Mouse (Mus musculus): ENCODE measurements around the gene Slain1. TPM values are rescaled to one million over a fixed set of nuclear protein-coding genes. Genes with fewer than 3 reads are reported as not detected.

Gene Slain1
- polyA plus RNA-seq, 1 experiment from 2014 or later = 23.5 TPM

- no peak for ATAC-seq
Observed at GRCm38 (mm10) chr14:103723314-103723713, 73.3 kb downstream of the Slain1 start.

GRCm38 (mm10) chr14:103723841-103724240 is 73.8 kb downstream of the Slain1 start:
- Histone ChIP-seq H3K27ac (ENCODE audit: low read depth, low read length) (no peak overlapping the region), H3K9me3 (replicated peaks; ENCODE audit: control insufficient read depth, low read length) (no peaks in the 10 kb centered on the region), H3K4me2 (ENCODE audit: low read length) (no peak overlapping the region), H3K4me1 (ENCODE audit: control insufficient read depth, insufficient read depth, low read length) (0 out of 2 replicates have a peak, but pooled peaks cover 4% of the 10 kb centered on the region), H3K9ac (ENCODE audit: low read length) (no peak overlapping the region), H3K27me3 (replicated peaks; ENCODE audit: control insufficient read depth, insufficient read depth, low read length) (no peaks in the 10 kb centered on the region), H3K4me3 (ENCODE audit: low read depth, low read length) (no peak overlapping the region), H3K36me3 (ENCODE audit: control insufficient read depth, insufficient read depth, low read length) (no peaks in the 10 kb centered on the region)
- no peak for ATAC-seq
- 84% methylated on average over 4 of the region's 4 CpGs for WGBS
- DNase-seq (ENCODE audit: low spot score) = no peak

More at GRCm38 (mm10) chr14:103723314-103723713, 73.3 kb downstream of the Slain1 start:
- Histone ChIP-seq H3K4me3 (ENCODE audit: low read depth, low read length) (no peak overlapping the region), H3K27me3 (replicated peaks; ENCODE audit: control insufficient read depth, insufficient read depth, low read length) (no peaks in the 10 kb centered on the region), H3K27ac (ENCODE audit: low read depth, low read length) (no peak overlapping the region), H3K36me3 (ENCODE audit: control insufficient read depth, insufficient read depth, low read length) (no peaks in the 10 kb centered on the region), H3K9ac (ENCODE audit: low read length) (no peak overlapping the region), H3K4me1 (ENCODE audit: control insufficient read depth, insufficient read depth, low read length) (0 out of 2 replicates have a peak, but pooled peaks cover 4% of the 10 kb centered on the region), H3K4me2 (ENCODE audit: low read length) (no peak overlapping the region), H3K9me3 (replicated peaks; ENCODE audit: control insufficient read depth, low read length) (no peaks in the 10 kb centered on the region)
- 83% methylated on average over 9 of the region's 9 CpGs for WGBS
- no peak for DNase-seq (ENCODE audit: low spot score)

- WGBS = 90% methylated on average over 8 of the region's 8 CpGs
- ATAC-seq (no peak), DNase-seq (ENCODE audit: low spot score) (no peak)
- H3K9ac ChIP-seq (ENCODE audit: low read length) = no peak overlapping the region
- no peak overlapping the region for H3K27ac ChIP-seq (ENCODE audit: low read depth, low read length)
- H3K4me2 ChIP-seq (ENCODE audit: low read length) = no peak overlapping the region
- H3K36me3 ChIP-seq (ENCODE audit: control insufficient read depth, insufficient read depth, low read length) = no peaks in the 10 kb centered on the region
- no peaks in the 10 kb centered on the region; the same call in 1 of the 2 replicates for H3K4me1 ChIP-seq (ENCODE audit: control insufficient read depth, insufficient read depth, low read length)
- H3K27me3 ChIP-seq (replicated peaks; ENCODE audit: control insufficient read depth, insufficient read depth, low read length) = no peaks in the 10 kb centered on the region
- no peaks in the 10 kb centered on the region for H3K9me3 ChIP-seq (replicated peaks; ENCODE audit: control insufficient read depth, low read length)
- H3K4me3 ChIP-seq (ENCODE audit: low read depth, low read length) = no peak overlapping the region
Observed at GRCm38 (mm10) chr14:103728506-103728905, 78.5 kb downstream of the Slain1 start.

GRCm38 (mm10) chr14:103728951-103729725 is 79.1 kb downstream of the Slain1 start:
- 82% methylated on average over 23 of the region's 23 CpGs for WGBS
- ATAC-seq = no peak
- no peak for DNase-seq (ENCODE audit: low spot score)
- no peak overlapping the region for H3K9ac ChIP-seq (ENCODE audit: low read length)
- H3K4me2 ChIP-seq (ENCODE audit: low read length) = no peak overlapping the region
- H3K27ac ChIP-seq (ENCODE audit: low read depth, low read length) = peak overlapping the region; percentile 5; the same call in 1 of the 2 replicates
- no peak overlapping the region for H3K4me3 ChIP-seq (ENCODE audit: low read depth, low read length)
- no peaks in the 10 kb centered on the region; the same call in 1 of the 2 replicates for H3K4me1 ChIP-seq (ENCODE audit: control insufficient read depth, insufficient read depth, low read length)
- no peaks in the 10 kb centered on the region for H3K9me3 ChIP-seq (replicated peaks; ENCODE audit: control insufficient read depth, low read length)
- no peaks in the 10 kb centered on the region for H3K27me3 ChIP-seq (replicated peaks; ENCODE audit: control insufficient read depth, insufficient read depth, low read length)
- no peaks in the 10 kb centered on the region for H3K36me3 ChIP-seq (ENCODE audit: control insufficient read depth, insufficient read depth, low read length)

GRCm38 (mm10) chr14:103729760-103730367 is 79.8 kb downstream of the Slain1 start:
- Histone ChIP-seq H3K9me3 (replicated peaks; ENCODE audit: control insufficient read depth, low read length) (no peaks in the 10 kb centered on the region), H3K36me3 (ENCODE audit: control insufficient read depth, insufficient read depth, low read length) (no peaks in the 10 kb centered on the region), H3K4me1 (ENCODE audit: control insufficient read depth, insufficient read depth, low read length) (no peaks in the 10 kb centered on the region; the same call in 1 of the 2 replicates), H3K9ac (ENCODE audit: low read length) (no peak overlapping the region), H3K4me2 (ENCODE audit: low read length) (no peak overlapping the region), H3K4me3 (ENCODE audit: low read depth, low read length) (no peak overlapping the region), H3K27me3 (replicated peaks; ENCODE audit: control insufficient read depth, insufficient read depth, low read length) (no peaks in the 10 kb centered on the region), H3K27ac (ENCODE audit: low read depth, low read length) (peak overlapping the region; percentile 9; the same call in 1 of the 2 replicates)
- DNase-seq (ENCODE audit: low spot score) (peak; percentile 72), ATAC-seq (peak; percentile 69)
- 42% methylated on average over 11 of the region's 11 CpGs for WGBS

- 26% methylated on average over 1 of the region's 1 CpGs for WGBS
- H3K36me3 ChIP-seq (ENCODE audit: control insufficient read depth, insufficient read depth, low read length) = no peaks in the 10 kb centered on the region
Observed at GRCm38 (mm10) chr14:103732626-103733025, 82.6 kb downstream of the Slain1 start.

GRCm38 (mm10) chr14:103741216-103741615 is 91.2 kb downstream of the Slain1 start:
- H3K36me3 ChIP-seq (ENCODE audit: control insufficient read depth, insufficient read depth, low read length) = no peaks in the 10 kb centered on the region
- H3K4me3 ChIP-seq (ENCODE audit: low read depth, low read length) = no peak overlapping the region
- no peak for DNase-seq (ENCODE audit: low spot score)
- ATAC-seq = no peak
- H3K9me3 ChIP-seq (replicated peaks; ENCODE audit: control insufficient read depth, low read length) = no peaks in the 10 kb centered on the region
- no peak overlapping the region for H3K4me2 ChIP-seq (ENCODE audit: low read length)
- no peaks in the 10 kb centered on the region for H3K4me1 ChIP-seq (ENCODE audit: control insufficient read depth, insufficient read depth, low read length)
- no peak overlapping the region for H3K27ac ChIP-seq (ENCODE audit: low read depth, low read length)
- 88% methylated on average over 7 of the region's 7 CpGs for WGBS
- H3K27me3 ChIP-seq (replicated peaks; ENCODE audit: control insufficient read depth, insufficient read depth, low read length) = no peaks in the 10 kb centered on the region
- H3K9ac ChIP-seq (ENCODE audit: low read length) = no peak overlapping the region

More at GRCm38 (mm10) chr14:103732626-103733025, 82.6 kb downstream of the Slain1 start:
- Histone ChIP-seq H3K27me3 (replicated peaks; ENCODE audit: control insufficient read depth, insufficient read depth, low read length) (no peaks in the 10 kb centered on the region), H3K4me3 (ENCODE audit: low read depth, low read length) (no peak overlapping the region), H3K9me3 (replicated peaks; ENCODE audit: control insufficient read depth, low read length) (no peaks in the 10 kb centered on the region), H3K4me2 (ENCODE audit: low read length) (no peak overlapping the region), H3K9ac (ENCODE audit: low read length) (no peak overlapping the region), H3K27ac (ENCODE audit: low read depth, low read length) (no peak overlapping the region), H3K4me1 (ENCODE audit: control insufficient read depth, insufficient read depth, low read length) (no peaks in the 10 kb centered on the region; the same call in 1 of the 2 replicates)
- DNase-seq (ENCODE audit: low spot score) (no peak), ATAC-seq (no peak)

GRCm38 (mm10) chr14:103742150-103742549 is 92.1 kb downstream of the Slain1 start:
- no peak for ATAC-seq
- Histone ChIP-seq H3K27ac (ENCODE audit: low read depth, low read length) (no peak overlapping the region), H3K9ac (ENCODE audit: low read length) (no peak overlapping the region), H3K4me2 (ENCODE audit: low read length) (no peak overlapping the region), H3K27me3 (replicated peaks; ENCODE audit: control insufficient read depth, insufficient read depth, low read length) (no peaks in the 10 kb centered on the region), H3K9me3 (replicated peaks; ENCODE audit: control insufficient read depth, low read length) (no peaks in the 10 kb centered on the region), H3K4me1 (ENCODE audit: control insufficient read depth, insufficient read depth, low read length) (no peaks in the 10 kb centered on the region), H3K36me3 (ENCODE audit: control insufficient read depth, insufficient read depth, low read length) (no peaks in the 10 kb centered on the region), H3K4me3 (ENCODE audit: low read depth, low read length) (no peak overlapping the region)
- DNase-seq (ENCODE audit: low spot score) = no peak
- 82% methylated on average over 8 of the region's 8 CpGs for WGBS

- ATAC-seq = no peak
- no peak overlapping the region for H3K27ac ChIP-seq (ENCODE audit: low read depth, low read length)
- H3K4me1 ChIP-seq (ENCODE audit: control insufficient read depth, insufficient read depth, low read length) = no peaks in the 10 kb centered on the region
- H3K4me2 ChIP-seq (ENCODE audit: low read length) = no peak overlapping the region
- H3K9me3 ChIP-seq (replicated peaks; ENCODE audit: control insufficient read depth, low read length) = no peaks in the 10 kb centered on the region
- H3K27me3 ChIP-seq (replicated peaks; ENCODE audit: control insufficient read depth, insufficient read depth, low read length) = no peaks in the 10 kb centered on the region
- no peak overlapping the region for H3K4me3 ChIP-seq (ENCODE audit: low read depth, low read length)
- no peaks in the 10 kb centered on the region for H3K36me3 ChIP-seq (ENCODE audit: control insufficient read depth, insufficient read depth, low read length)
- 59% methylated on average over 6 of the region's 6 CpGs for WGBS
- no peak for DNase-seq (ENCODE audit: low spot score)
- no peak overlapping the region for H3K9ac ChIP-seq (ENCODE audit: low read length)
Observed at GRCm38 (mm10) chr14:103747345-103747744, 97.3 kb downstream of the Slain1 start.

All from forebrain, embryonic 14.5 days (tissue).